Mouse (Mus musculus) intestine, embryonic 15.5 days (tissue): Measurements from ENCODE around the gene Fdxr. TPM values are rescaled to one million over a fixed set of nuclear protein-coding genes. Genes with fewer than 3 reads are reported as not detected.
A peak's percentile ranks its signal among the peaks of the same experiment; 100 is the strongest.

Experiments
- ATAC-seq: fragments of 200-750 bp; cut with Nextera tagmentation; 2 replicates; pipeline ENCODE4 v1.8.0; 2017; ENCODE audit warnings: moderate TSS enrichment, moderate library complexity
- H3K27ac ChIP-seq: fragments of 300-500 bp; sonication (generic); 2 replicates; pipeline ENCODE4 v1.5.1; 2015; ENCODE audit warnings: mild to moderate bottlenecking, inconsistent platforms
- H3K27me3 ChIP-seq: fragments of 300-500 bp; sonication (generic); replicated peaks from 2 replicates; pipeline ENCODE4 v1.6.1; 2015; ENCODE audit warnings: inconsistent platforms
- H3K36me3 ChIP-seq: fragments of 300-500 bp; sonication (generic); 2 replicates; pipeline ENCODE4 v1.6.1; 2015; ENCODE audit warnings: inconsistent platforms
- H3K4me1 ChIP-seq: fragments of 300-500 bp; sonication (generic); replicated peaks from 2 replicates; pipeline ENCODE4 v1.6.1; 2015; ENCODE audit warnings: inconsistent platforms
- H3K4me2 ChIP-seq: fragments of 300-500 bp; sonication (generic); replicated peaks from 2 replicates; pipeline ENCODE4 v1.6.1; 2015; ENCODE audit warnings: mild to moderate bottlenecking, inconsistent platforms
- H3K4me3 ChIP-seq: fragments of 300-500 bp; sonication (generic); replicated peaks from 2 replicates; pipeline ENCODE4 v1.5.1; 2015; ENCODE audit warnings: inconsistent platforms
- H3K9ac ChIP-seq: fragments of 300-500 bp; sonication (generic); 2 replicates; pipeline ENCODE4 v1.6.1; 2015; ENCODE audit warnings: inconsistent platforms
- H3K9me3 ChIP-seq: fragments of 300-500 bp; sonication (generic); 2 replicates; pipeline ENCODE4 v1.6.1; 2016; ENCODE audit warnings: inconsistent platforms
- WGBS: fragments of 180-500 bp; shearing (Covaris S2); methylation state at CpG from one replicate; pipeline ENCODE4 v1.1.7; 2015; 5-methylcytosine and 5-hydroxymethylcytosine counted together
- polyA plus RNA-seq: library from polyadenylated mRNA; unstranded; fragments of >200 nt; fragmentation: Nextera tagmentation; extraction: Ambion mirVana; gene quantifications from 2 replicates; pipeline ENCODE4 v1.2.1, GENCODE M21; 2015

Gene Fdxr
- polyA plus RNA-seq, 1 experiment from 2014 or later = 17.2 TPM

DNA sequence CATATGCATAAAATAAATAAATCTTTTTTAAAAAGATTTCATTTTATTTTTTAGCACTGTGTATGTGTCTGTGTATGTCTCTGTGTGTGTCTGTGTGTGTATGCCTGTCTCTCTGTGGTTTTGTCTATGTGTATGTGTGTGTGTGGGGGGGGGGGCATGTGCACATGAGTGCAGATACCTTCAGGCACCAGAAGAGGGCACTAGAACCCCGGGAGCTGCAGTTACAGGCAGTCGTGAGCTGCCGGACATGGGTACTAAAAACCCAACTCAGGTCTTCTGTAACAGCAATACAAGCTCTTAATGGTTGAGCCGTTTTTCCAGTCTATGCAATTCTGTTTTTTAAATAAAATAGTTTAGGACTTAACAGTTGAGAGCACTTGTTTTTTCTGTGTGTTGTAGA, 23.9 kb upstream of the Fdxr start:
- Histone ChIP-seq H3K36me3 (no peaks in the 10 kb centered on the region), H3K27me3 (peaks cover 14% of the 10 kb centered on the region; the same call in 1 of the 2 replicates), H3K4me3 (no peak overlapping the region), H3K9ac (no peak overlapping the region), H3K4me1 (peaks cover 11% of the 10 kb centered on the region; the same call in 1 of the 2 replicates), H3K4me2 (no peak overlapping the region), H3K9me3 (no peaks in the 10 kb centered on the region), H3K27ac (no peak overlapping the region)
- 83% methylated on average over 4 of the region's 4 CpGs for WGBS
- no peak for ATAC-seq

DNA sequence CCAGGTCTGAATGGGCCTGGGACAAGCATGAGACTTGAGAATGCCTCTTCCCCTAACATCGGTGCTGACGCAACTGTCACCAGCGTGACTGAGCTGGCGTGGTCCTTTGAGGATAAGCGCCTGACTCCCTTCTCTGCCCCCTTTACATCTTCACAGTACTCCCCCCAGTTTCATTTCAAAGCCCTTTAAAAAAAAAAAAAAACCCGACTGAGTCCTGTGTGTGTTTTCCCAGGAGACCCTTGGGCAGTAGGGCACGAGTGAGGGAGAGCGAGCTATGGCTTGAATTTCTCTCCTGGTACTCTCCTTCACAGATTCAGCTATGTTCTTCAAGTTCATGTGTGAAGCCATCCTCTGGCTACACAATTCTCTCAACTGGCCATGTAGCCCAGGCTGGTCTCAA, 21.3 kb upstream of the Fdxr start:
- Histone ChIP-seq H3K4me3 (no peak overlapping the region), H3K27me3 (peaks cover 17% of the 10 kb centered on the region; the same call in 1 of the 2 replicates), H3K36me3 (no peaks in the 10 kb centered on the region), H3K4me1 (peaks cover 11% of the 10 kb centered on the region; the same call in 1 of the 2 replicates), H3K9ac (no peak overlapping the region), H3K27ac (no peak overlapping the region), H3K9me3 (no peaks in the 10 kb centered on the region), H3K4me2 (no peak overlapping the region)
- ATAC-seq = no peak
- WGBS = 74% methylated on average over 8 of the region's 8 CpGs

DNA sequence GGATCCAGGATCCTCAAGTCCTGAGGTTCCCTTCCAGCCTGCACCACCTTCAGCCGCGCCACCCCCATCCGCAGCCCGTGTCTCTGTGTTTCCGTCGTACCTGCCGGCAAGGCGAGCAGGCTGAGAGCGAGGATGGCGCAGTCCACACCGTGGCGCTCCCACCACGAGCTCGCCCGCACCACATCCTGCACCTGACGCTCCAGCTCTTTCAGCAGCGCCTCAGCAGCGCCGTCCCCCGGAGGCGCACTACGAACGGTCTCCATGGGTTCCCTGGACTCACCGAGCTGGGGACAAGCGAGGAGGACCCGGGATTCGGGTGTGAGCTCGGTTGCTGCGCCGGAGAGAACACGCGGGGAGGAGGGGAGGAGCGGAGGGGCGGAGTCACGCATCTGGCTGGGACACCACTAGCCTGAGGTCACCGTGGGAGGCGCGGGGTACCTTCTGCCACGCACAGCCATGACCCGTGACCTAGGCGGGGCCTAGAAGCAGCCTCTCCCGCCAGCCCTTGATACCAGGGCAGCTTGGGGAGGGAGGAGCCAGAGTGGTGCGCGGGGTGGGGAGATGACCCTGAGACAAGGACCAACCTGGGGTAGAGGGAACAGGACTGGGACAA, 20.5 kb upstream of the Fdxr start, which contains the start of gene Fads6:
Gene Fads6, minus strand, starts transcription at position 450 of the 613 bp plus-strand sequence.
- Histone ChIP-seq H3K36me3 (no peaks in the 10 kb centered on the region), H3K9ac (peak within 1 kb of the TSS; percentile 48), H3K4me2 (peak within 1 kb of the TSS; percentile 92), H3K27me3 (peaks cover 17% of the 10 kb centered on the region; the same call in 1 of the 2 replicates), H3K27ac (0 out of 2 replicates have a peak within 1 kb of the TSS, but pooled peaks have one; percentile 32), H3K4me3 (peak within 1 kb of the TSS; percentile 49), H3K9me3 (no peaks in the 10 kb centered on the region), H3K4me1 (peaks cover 16% of the 10 kb centered on the region; the same call in 1 of the 2 replicates)
- peak; percentile 75 for ATAC-seq
- WGBS = 2% methylated on average over 44 of the region's 44 CpGs

DNA sequence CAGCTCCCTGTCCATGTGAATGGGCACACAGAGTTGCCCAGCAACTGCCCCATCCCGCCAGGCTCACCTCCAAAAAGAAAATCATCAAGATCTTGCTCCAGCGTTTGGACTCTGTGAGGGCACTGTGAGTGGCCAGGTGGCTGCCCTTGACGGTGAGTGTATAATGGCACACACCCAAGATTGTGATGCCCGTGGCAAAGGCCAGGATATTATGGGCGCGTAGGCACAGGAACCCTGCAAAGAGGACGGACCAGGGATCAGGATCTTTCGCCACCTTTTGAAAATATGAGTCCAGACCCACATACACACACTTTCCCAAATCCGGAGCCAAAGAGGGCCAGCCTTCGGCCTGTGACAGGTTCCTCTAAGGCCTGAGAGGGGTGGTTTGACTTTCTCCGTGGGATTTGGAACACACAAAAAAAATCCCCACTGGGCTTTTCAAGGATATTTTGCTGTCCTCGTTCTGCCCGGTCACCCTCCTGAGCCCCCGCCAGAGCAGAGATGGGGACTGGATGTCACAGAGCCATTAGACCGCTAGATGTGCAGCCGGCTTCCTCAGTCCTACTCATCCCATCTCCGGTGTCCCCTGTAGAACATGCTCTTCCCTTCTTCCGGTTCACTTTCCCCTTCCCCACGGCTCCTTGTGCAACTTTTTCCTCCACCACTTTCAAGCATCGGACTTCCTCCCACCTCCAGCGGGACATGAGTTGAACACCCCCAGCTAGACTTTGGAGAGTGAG, 19.8 kb upstream of the Fdxr start:
- H3K9me3 ChIP-seq = no peaks in the 10 kb centered on the region
- ATAC-seq = no peak
- peak overlapping the region; percentile 49 for H3K4me3 ChIP-seq
- peak overlapping the region; percentile 48 for H3K9ac ChIP-seq
- H3K36me3 ChIP-seq = no peaks in the 10 kb centered on the region
- H3K27ac ChIP-seq = no peak overlapping the region
- peaks cover 17% of the 10 kb centered on the region; the same call in 1 of the 2 replicates for H3K27me3 ChIP-seq
- H3K4me2 ChIP-seq = peak overlapping the region; percentile 92
- peaks cover 17% of the 10 kb centered on the region; the same call in 1 of the 2 replicates for H3K4me1 ChIP-seq
- 53% methylated on average over 21 of the region's 21 CpGs for WGBS

DNA sequence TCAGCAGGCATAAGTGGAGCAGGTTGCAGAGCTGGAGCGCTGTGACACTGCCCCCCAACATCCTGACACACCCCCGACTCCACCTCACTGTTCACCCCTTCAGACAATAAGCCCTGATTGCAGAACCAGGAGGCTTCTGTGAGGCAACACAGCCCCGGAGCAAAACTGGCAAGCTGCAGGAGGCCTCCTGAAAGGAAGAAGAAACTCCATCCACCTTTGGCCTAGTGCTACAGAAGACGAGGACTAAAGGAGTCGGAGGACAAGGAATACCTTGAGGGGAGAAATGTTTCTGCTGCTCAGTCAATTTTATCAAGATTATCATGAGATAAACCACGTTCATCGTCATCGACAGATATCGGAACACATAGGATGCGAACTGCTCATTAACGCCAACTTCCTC, 19.1 kb upstream of the Fdxr start:
- Histone ChIP-seq H3K4me2 (no peak overlapping the region), H3K9me3 (no peaks in the 10 kb centered on the region), H3K27me3 (peaks cover 17% of the 10 kb centered on the region; the same call in 1 of the 2 replicates), H3K36me3 (no peaks in the 10 kb centered on the region), H3K9ac (no peak overlapping the region), H3K27ac (no peak overlapping the region), H3K4me3 (no peak overlapping the region), H3K4me1 (peaks cover 23% of the 10 kb centered on the region; the same call in 1 of the 2 replicates)
- no peak for ATAC-seq
- WGBS = 85% methylated on average over 11 of the region's 11 CpGs

DNA sequence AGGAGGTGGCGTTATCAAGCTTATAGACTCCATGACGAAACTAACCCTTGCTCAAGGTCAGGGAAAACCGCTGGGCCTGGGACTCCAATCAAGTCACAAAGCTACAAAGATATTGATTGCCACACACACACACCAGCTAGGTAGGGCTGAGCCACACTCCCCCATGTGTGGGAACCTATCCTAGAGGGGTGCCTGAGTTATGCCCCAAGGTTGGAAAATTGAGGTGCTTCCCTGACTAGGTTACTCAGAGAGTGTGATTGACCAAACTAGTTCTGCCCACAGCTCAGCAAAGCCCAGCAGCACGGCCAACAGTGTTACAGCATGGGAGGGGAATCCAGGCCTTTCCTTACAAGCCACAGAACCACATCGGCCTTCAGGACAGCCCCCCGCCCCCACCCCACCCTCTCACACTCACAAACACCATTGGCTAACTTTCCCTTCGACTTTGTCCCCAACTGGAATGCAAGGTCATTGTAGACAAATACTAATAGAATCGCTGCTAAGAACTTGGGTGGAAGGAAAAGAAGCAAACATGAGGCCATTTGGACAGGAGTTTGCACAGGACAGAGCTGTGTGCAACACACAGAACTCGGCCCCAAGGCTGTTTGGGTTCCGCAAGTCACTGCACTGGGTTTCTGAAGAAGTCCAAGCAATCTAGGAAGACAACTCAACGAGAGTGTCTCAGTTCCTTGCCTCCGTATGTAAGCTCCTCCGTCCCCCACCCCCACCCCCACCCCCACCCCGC, 16.0 kb upstream of the Fdxr start:
- peak overlapping the region; percentile 31 for H3K4me2 ChIP-seq
- H3K9ac ChIP-seq = no peak overlapping the region
- peak; percentile 75 for ATAC-seq
- H3K9me3 ChIP-seq = no peaks in the 10 kb centered on the region
- 51% methylated on average over 14 of the region's 14 CpGs for WGBS
- no peaks in the 10 kb centered on the region for H3K36me3 ChIP-seq
- peaks cover 17% of the 10 kb centered on the region; the same call in 1 of the 2 replicates for H3K27me3 ChIP-seq
- peaks cover 37% of the 10 kb centered on the region for H3K4me1 ChIP-seq
- no peak overlapping the region for H3K4me3 ChIP-seq
- peak overlapping the region; percentile 87 for H3K27ac ChIP-seq

DNA sequence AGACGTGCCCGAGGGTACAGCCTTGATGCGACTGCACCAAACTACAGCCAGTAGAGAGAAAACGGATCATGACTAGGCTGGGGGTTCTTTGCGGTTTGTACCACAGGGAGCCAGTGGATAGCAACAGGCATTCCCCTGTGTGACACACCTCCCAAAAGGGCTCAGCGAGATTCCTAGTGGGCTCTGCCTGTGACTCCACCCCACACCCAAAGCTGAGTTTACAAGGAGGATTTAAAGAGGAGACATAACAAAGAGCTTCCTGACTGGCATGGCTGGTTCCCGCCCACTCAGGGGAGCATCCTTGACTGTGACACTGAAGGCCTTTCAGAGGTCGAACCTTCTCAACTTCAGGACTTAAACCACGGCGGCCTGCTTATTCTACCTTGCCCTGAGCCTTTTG, 14.7 kb upstream of the Fdxr start:
- ATAC-seq = no peak
- H3K27me3 ChIP-seq = peaks cover 7% of the 10 kb centered on the region; the same call in 1 of the 2 replicates
- no peak overlapping the region for H3K4me2 ChIP-seq
- no peaks in the 10 kb centered on the region for H3K9me3 ChIP-seq
- H3K36me3 ChIP-seq = no peaks in the 10 kb centered on the region
- WGBS = 81% methylated on average over 10 of the region's 10 CpGs
- no peak overlapping the region for H3K4me3 ChIP-seq
- peaks cover 26% of the 10 kb centered on the region for H3K4me1 ChIP-seq
- H3K9ac ChIP-seq = no peak overlapping the region
- peak overlapping the region; percentile 87; the same call in 1 of the 2 replicates for H3K27ac ChIP-seq

DNA sequence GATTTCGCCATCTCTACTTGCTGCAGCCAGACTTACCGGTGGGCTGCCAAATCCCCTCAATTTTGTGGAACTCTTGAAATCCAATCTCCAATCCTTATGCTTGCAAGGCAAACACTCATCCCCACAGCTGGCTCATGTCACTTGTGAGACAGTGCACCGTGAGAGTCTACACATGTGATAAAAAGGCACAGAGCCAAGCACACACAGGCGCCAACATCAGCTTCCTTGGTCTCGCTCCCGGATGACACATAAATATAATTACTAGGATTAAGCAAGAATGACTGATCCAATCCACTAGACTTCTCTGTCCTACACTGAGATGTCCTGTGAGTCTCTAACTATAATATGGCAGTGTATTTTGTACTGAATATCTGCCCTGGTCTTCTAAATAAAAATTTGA, 14.1 kb upstream of the Fdxr start:
- 41% methylated on average over 6 of the region's 6 CpGs for WGBS
- no peak overlapping the region for H3K4me2 ChIP-seq
- H3K9me3 ChIP-seq = no peaks in the 10 kb centered on the region
- ATAC-seq = peak; percentile 51
- H3K9ac ChIP-seq = no peak overlapping the region
- 0 out of 2 replicates have a peak overlapping the region, but pooled peaks have one; percentile 27 for H3K27ac ChIP-seq
- H3K4me3 ChIP-seq = no peak overlapping the region
- H3K36me3 ChIP-seq = no peaks in the 10 kb centered on the region
- H3K27me3 ChIP-seq = 0 out of 2 replicates have a peak, but pooled peaks cover 4% of the 10 kb centered on the region
- H3K4me1 ChIP-seq = peaks cover 26% of the 10 kb centered on the region

DNA sequence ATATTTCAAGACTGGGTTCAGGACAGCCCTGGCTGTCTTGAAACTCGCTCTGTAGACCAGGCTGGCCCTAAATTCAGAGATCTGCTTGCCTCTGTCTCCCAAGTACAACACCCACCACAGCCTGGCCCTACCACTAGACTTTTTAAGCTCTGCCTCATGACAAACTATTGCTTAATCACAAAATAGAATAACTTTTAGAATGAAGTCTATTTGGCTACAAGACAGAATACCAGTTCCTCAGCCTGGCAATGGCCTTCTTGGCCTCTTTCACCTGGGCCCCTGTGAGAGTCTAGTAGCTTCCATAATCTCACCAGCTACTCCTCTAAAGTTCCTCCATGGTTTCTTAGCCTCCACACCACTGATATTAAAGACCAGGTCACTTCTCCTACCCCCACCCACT, 13.5 kb upstream of the Fdxr start:
- Histone ChIP-seq H3K27me3 (no peaks in the 10 kb centered on the region), H3K9ac (no peak overlapping the region), H3K9me3 (no peaks in the 10 kb centered on the region), H3K4me2 (no peak overlapping the region), H3K4me3 (no peak overlapping the region), H3K27ac (0 out of 2 replicates have a peak overlapping the region, but pooled peaks have one; percentile 27), H3K36me3 (no peaks in the 10 kb centered on the region), H3K4me1 (peaks cover 26% of the 10 kb centered on the region)
- ATAC-seq = no peak
- 87% methylated on average over 1 of the region's 1 CpGs for WGBS

DNA sequence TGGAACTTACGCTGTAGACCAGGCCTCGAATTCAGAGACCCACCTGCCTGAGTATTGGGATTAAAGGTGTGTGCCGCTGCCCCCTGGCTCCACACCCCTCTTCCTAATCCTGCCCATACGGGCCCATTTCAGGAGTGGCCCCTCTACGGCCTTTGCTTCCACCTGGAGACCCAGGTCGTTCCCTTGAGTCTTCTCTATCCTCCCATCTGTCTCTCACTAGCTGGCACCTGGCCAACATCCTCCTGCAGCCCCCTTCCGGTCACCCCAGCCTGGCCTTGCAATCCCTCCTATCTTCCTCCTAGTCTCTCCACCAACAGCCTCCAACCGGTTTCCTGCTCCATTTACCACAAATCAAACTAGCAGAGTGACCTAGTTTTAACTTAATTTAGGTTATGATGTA, 13.0 kb upstream of the Fdxr start:
- 59% methylated on average over 8 of the region's 8 CpGs for WGBS
- H3K36me3 ChIP-seq = no peaks in the 10 kb centered on the region
- H3K4me2 ChIP-seq = no peak overlapping the region
- no peak overlapping the region for H3K27ac ChIP-seq
- no peak overlapping the region for H3K4me3 ChIP-seq
- ATAC-seq = no peak
- H3K9ac ChIP-seq = no peak overlapping the region
- peaks cover 26% of the 10 kb centered on the region for H3K4me1 ChIP-seq
- no peaks in the 10 kb centered on the region for H3K27me3 ChIP-seq
- H3K9me3 ChIP-seq = no peaks in the 10 kb centered on the region

DNA sequence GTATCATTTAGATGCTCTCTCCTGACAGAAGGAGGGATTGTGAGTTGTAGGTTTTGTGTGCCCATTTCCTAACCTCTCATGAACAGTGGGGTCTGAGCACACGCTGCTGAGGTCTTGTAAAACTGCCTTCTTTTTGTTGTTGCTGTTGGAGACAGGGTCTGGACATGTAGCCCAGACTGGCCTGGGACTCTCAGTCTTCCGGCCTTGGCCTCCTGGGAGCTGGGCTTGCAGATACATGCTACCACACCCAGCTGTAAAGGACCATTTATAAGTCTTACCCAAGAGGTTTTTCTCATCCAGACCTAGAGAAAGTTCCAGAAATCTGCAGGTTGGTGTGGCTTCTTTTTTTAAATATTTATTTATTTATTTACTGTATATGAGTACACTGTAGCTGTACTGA, 11.5 kb upstream of the Fdxr start:
- H3K9ac ChIP-seq = no peak overlapping the region
- ATAC-seq = no peak

DNA sequence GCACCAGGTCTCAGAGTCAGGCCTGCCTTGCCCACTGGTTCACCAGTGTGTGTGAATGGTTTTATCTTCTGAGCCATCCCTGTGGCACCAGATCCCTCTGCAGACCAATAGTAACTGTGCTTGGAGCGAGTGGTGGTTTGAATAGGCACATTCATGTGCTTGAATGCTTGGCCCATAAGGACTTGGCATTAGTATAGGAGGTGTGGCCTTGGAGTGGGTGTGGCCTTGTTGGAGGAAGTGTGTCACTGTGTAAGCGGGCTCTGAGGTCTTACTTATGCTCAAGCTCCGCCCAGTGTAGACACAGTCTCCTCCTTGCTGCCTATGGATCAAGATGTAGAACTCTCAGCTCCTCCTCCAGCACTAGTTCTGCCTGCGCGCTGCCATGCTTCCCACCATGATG, 10.5 kb upstream of the Fdxr start:
- Histone ChIP-seq H3K27me3 (no peaks in the 10 kb centered on the region), H3K9me3 (no peaks in the 10 kb centered on the region), H3K9ac (no peak overlapping the region), H3K4me3 (no peak overlapping the region), H3K4me2 (no peak overlapping the region), H3K36me3 (no peaks in the 10 kb centered on the region), H3K4me1 (peaks cover 22% of the 10 kb centered on the region), H3K27ac (no peak overlapping the region)
- WGBS = 91% methylated on average over 5 of the region's 5 CpGs
- ATAC-seq = 0 out of 2 replicates have a peak, but pooled peaks have one; percentile 32

More for the DNA sequence above, 11.5 kb upstream of the Fdxr start:
- WGBS = 85% methylated on average over 2 of the region's 2 CpGs
- Histone ChIP-seq H3K27ac (no peak overlapping the region), H3K27me3 (no peaks in the 10 kb centered on the region), H3K36me3 (no peaks in the 10 kb centered on the region), H3K4me2 (no peak overlapping the region), H3K4me1 (peaks cover 26% of the 10 kb centered on the region), H3K9me3 (no peaks in the 10 kb centered on the region), H3K4me3 (no peak overlapping the region)
